In genomic region chr7:100908061-100908460, GRCm38 (mm10) we compare ENCODE assay signal across 8 mouse cellular contexts. TPM values are rescaled to one million over a fixed set of nuclear protein-coding genes. Genes with fewer than 3 reads are reported as not detected.
DNase-seq lines count a peak whose midpoint lies in the region; ATAC-seq and TF ChIP-seq lines count a peak whose summit lies in the region.

No protein-coding gene starts in this region.

- peak overlapping the region; percentile 20; the same call in 1 of the 2 replicates for H3K4me2 ChIP-seq in intestine, embryonic 14.5 days (ENCODE audit: low read length)
- no peak overlapping the region for H3K4me2 ChIP-seq in intestine, postnatal 0 days (replicated peaks; ENCODE audit: low read depth)

- peaks cover 42% of the 10 kb centered on the region for H3K4me1 ChIP-seq in intestine, embryonic 14.5 days (replicated peaks; ENCODE audit: control insufficient read depth, insufficient read depth, low read length)
- 0 out of 2 replicates have a peak, but pooled peaks cover 8% of the 10 kb centered on the region for H3K4me1 ChIP-seq in intestine, postnatal 0 days (replicated peaks; ENCODE audit: control insufficient read depth, insufficient read depth, low read length)
- peaks cover 77% of the 10 kb centered on the region for H3K4me1 ChIP-seq in heart, embryonic 10.5 days
- no peaks in the 10 kb centered on the region; the same call in 1 of the 2 replicates for H3K4me1 ChIP-seq in small intestine, adult 2 months (ENCODE audit: control insufficient read depth, insufficient read depth, insufficient read length, low read length)

- ATAC-seq in intestine, embryonic 14.5 days (replicated peaks; ENCODE audit: low FRiP score, low TSS enrichment, low read depth) = no peak; the same call in 1 of the 2 replicates
- ATAC-seq in intestine, postnatal 0 days = no peak
- ATAC-seq in activated CD4-positive, CD25-positive, alpha-beta regulatory T cell, adult 4 months = no peak

- no peak for DNase-seq in intestine, embryonic 14.5 days (ENCODE audit: low spot score)
- no peak for DNase-seq in heart, embryonic 10.5 days (ENCODE audit: low spot score)
- peak; percentile 76 for DNase-seq in kidney, postnatal 10 days
- DNase-seq in left cerebral cortex, adult 2 months (ENCODE audit: extremely low spot score in 1 of 2, low spot score in 2 of 2) = no peak
- no peak for DNase-seq in spleen, postnatal 10 days (ENCODE audit: low spot score in 2 of 2)

- H3K27ac ChIP-seq in intestine, embryonic 14.5 days (ENCODE audit: low read depth) = peak overlapping the region; percentile 70
- H3K27ac ChIP-seq in intestine, postnatal 0 days (ENCODE audit: low read depth, low read length) = no peak overlapping the region
- H3K27ac ChIP-seq in heart, embryonic 10.5 days = peak overlapping the region; percentile 77
- H3K27ac ChIP-seq in small intestine, adult 2 months (ENCODE audit: insufficient read depth, low read depth, low read length) = 0 out of 2 replicates have a peak overlapping the region, but pooled peaks have one; percentile 26
- no peak overlapping the region for H3K27ac ChIP-seq in left cerebral cortex, adult 2 months

- no peaks in the 10 kb centered on the region for H3K9me3 ChIP-seq in intestine, embryonic 14.5 days (ENCODE audit: control insufficient read depth, low read length)
- H3K9me3 ChIP-seq in intestine, postnatal 0 days (ENCODE audit: control insufficient read depth) = no peaks in the 10 kb centered on the region
- H3K9me3 ChIP-seq in heart, embryonic 10.5 days = no peaks in the 10 kb centered on the region

- H3K27me3 ChIP-seq in intestine, embryonic 14.5 days (replicated peaks; ENCODE audit: control insufficient read depth, insufficient read depth, low read length) = no peaks in the 10 kb centered on the region
- H3K27me3 ChIP-seq in intestine, postnatal 0 days (replicated peaks; ENCODE audit: control insufficient read depth, insufficient read depth, low read length) = no peaks in the 10 kb centered on the region
- no peaks in the 10 kb centered on the region for H3K27me3 ChIP-seq in heart, embryonic 10.5 days (ENCODE audit: insufficient read depth, poor library complexity, severe bottlenecking)
- no peaks in the 10 kb centered on the region for H3K27me3 ChIP-seq in small intestine, adult 2 months (ENCODE audit: control insufficient read depth, insufficient read depth, low read length)

- H3K9ac ChIP-seq in intestine, embryonic 14.5 days (ENCODE audit: low read length) = no peak overlapping the region
- H3K9ac ChIP-seq in intestine, postnatal 0 days (ENCODE audit: low read depth, low read length) = no peak overlapping the region

- no peak overlapping the region for H3K4me3 ChIP-seq in intestine, embryonic 14.5 days (ENCODE audit: low read depth, low read length)
- H3K4me3 ChIP-seq in intestine, postnatal 0 days (ENCODE audit: low read depth, low read length) = no peak overlapping the region
- no peak overlapping the region for H3K4me3 ChIP-seq in heart, embryonic 10.5 days
- H3K4me3 ChIP-seq in small intestine, adult 2 months (ENCODE audit: low read depth, low read length) = no peak overlapping the region
- no peak overlapping the region for H3K4me3 ChIP-seq in left cerebral cortex, adult 2 months

- intact Hi-C loops in left cerebral cortex, adult 2 months (cut with DNase I) = loop anchor here (10.0 kb wide), 1 partner anchor 467 kb away; no protein-coding TSS in a partner anchor

- 0 out of 2 replicates have a peak, but pooled peaks cover 26% of the 10 kb centered on the region for H3K36me3 ChIP-seq in intestine, embryonic 14.5 days (ENCODE audit: control insufficient read depth, insufficient read depth, low read length)
- H3K36me3 ChIP-seq in intestine, postnatal 0 days (ENCODE audit: control insufficient read depth, insufficient read depth) = no peaks in the 10 kb centered on the region
- peaks cover 16% of the 10 kb centered on the region for H3K36me3 ChIP-seq in heart, embryonic 10.5 days
- no peaks in the 10 kb centered on the region for H3K36me3 ChIP-seq in small intestine, adult 2 months (ENCODE audit: control insufficient read depth, insufficient read depth, low read length)

- no peak for TF ChIP-seq CTCF in intestine, postnatal 0 days (IDR thresholded peaks at IDR 0.05; ENCODE audit: low read depth)
- TF ChIP-seq CTCF in small intestine, adult 2 months (IDR thresholded peaks at IDR 0.05; ENCODE audit: extremely low read depth, insufficient read length, insufficient replicate concordance, low read depth, low read length) = no peak
- TF ChIP-seq CTCF in left cerebral cortex, adult 2 months (IDR thresholded peaks at IDR 0.05) = no peak

- no peak for TF ChIP-seq POLR2A in small intestine, adult 2 months (IDR thresholded peaks at IDR 0.05; ENCODE audit: low read depth, low read length)

- WGBS in intestine, embryonic 14.5 days = 76% methylated on average over 8 of the region's 8 CpGs
- 71% methylated on average over 8 of the region's 8 CpGs for WGBS in intestine, postnatal 0 days
- 80% methylated on average over 8 of the region's 8 CpGs for WGBS in heart, embryonic 10.5 days
- WGBS in small intestine, adult 2 months = 86% methylated on average over 8 of the region's 8 CpGs

RNA-seq across cellular contexts. Expression of gene Arhgef17, which starts 23.8 kb away (rescaled TPM):
- 12.9 and 14.2 TPM in 2 replicates for polyA plus RNA-seq in intestine, embryonic 14.5 days (2014; fragmentation: Nextera tagmentation; extraction: Ambion mirVana)
- polyA plus RNA-seq in intestine, postnatal 0 days (2015; fragmentation: Nextera tagmentation; extraction: Ambion mirVana) = 2.0 and 2.5 TPM in 2 replicates
- polyA plus RNA-seq in heart, embryonic 10.5 days (2016; fragmentation: Nextera tagmentation; extraction: Ambion mirVana) = 7.9 and 10.1 TPM in 2 replicates
- polyA plus RNA-seq in small intestine, adult 2 months (2012; rRNA removed) = 6.8 and 8.0 TPM in 2 replicates
- total RNA-seq in left cerebral cortex, adult 2 months (2021) = 100 to 1,000 TPM; 134 to 142 TPM
- under 1 TPM in 1 of 2 experiments, not detected in 1; 0.42 TPM for polyA plus RNA-seq in activated CD4-positive, CD25-positive, alpha-beta regulatory T cell, adult 4 months (2017; shearing (Covaris generic))

RNA-seq across cellular contexts. Expression of gene Relt, which starts 44.8 kb away (rescaled TPM):
- polyA plus RNA-seq in intestine, embryonic 14.5 days (2014; fragmentation: Nextera tagmentation; extraction: Ambion mirVana) = 1.9 and 2.0 TPM in 2 replicates
- 0.78 and 1.0 TPM in 2 replicates for polyA plus RNA-seq in intestine, postnatal 0 days (2015; fragmentation: Nextera tagmentation; extraction: Ambion mirVana)
- 4.4 and 5.3 TPM in 2 replicates for polyA plus RNA-seq in heart, embryonic 10.5 days (2016; fragmentation: Nextera tagmentation; extraction: Ambion mirVana)
- polyA plus RNA-seq in small intestine, adult 2 months (2012; rRNA removed) = 7.0 and 9.5 TPM in 2 replicates
- 10 to 100 TPM; 14.1 to 18.6 TPM for total RNA-seq in left cerebral cortex, adult 2 months (2021)
- 10 to 100 TPM; 14.5 to 16.3 TPM for polyA plus RNA-seq in activated CD4-positive, CD25-positive, alpha-beta regulatory T cell, adult 4 months (2017; shearing (Covaris generic))

Comparison
In these comparisons a context has a peak if more than half of its experiments do, and no peak if none do; other contexts are left out.
1. H3K27ac ChIP-seq: peak in intestine, embryonic 14.5 days (single experiment), heart, embryonic 10.5 days (single experiment) and small intestine, adult 2 months (single experiment); none in intestine, postnatal 0 days (single experiment) and left cerebral cortex, adult 2 months (single experiment).